Mouse (Mus musculus) testis, adult 2 months (tissue): ENCODE measurements around the gene Pak7. TPM values are rescaled to one million over a fixed set of nuclear protein-coding genes. Genes with fewer than 3 reads are reported as not detected.
"Not testable (repeated sequence)": the region's sequence is repeated elsewhere in the genome, so short reads cannot be mapped to it uniquely, and the experiment has no call there.

Experiments used
- H3K27ac ChIP-seq: fragments of 200-500 bp; 2 replicates; pipeline ENCODE4 v1.5.1; 2012; ENCODE audit warnings: low read depth, low read length; ENCODE audit not compliant: control insufficient read depth, insufficient read depth
- H3K27me3 ChIP-seq: fragments of 200-500 bp; 2 replicates; pipeline ENCODE4 v1.6.1; 2012; ENCODE audit warnings: mild to moderate bottlenecking, low read length, moderate library complexity; ENCODE audit not compliant: control insufficient read depth, insufficient read depth
- H3K36me3 ChIP-seq: fragments of 200-500 bp; 2 replicates; pipeline ENCODE4 v1.6.1; 2012; ENCODE audit warnings: mild to moderate bottlenecking, low read length; ENCODE audit not compliant: control insufficient read depth, insufficient read depth
- H3K4me1 ChIP-seq: fragments of 200-500 bp; 2 replicates; pipeline ENCODE4 v1.6.1; 2012; ENCODE audit warnings: low read length; ENCODE audit not compliant: control insufficient read depth, insufficient read depth
- H3K4me3 ChIP-seq: fragments of 200-500 bp; 2 replicates; pipeline ENCODE4 v1.5.1; 2012; ENCODE audit warnings: low read depth, mild to moderate bottlenecking, low read length, moderate library complexity, mixed read lengths; ENCODE audit not compliant: control insufficient read depth
- CTCF ChIP-seq: fragments of 200-500 bp; IDR thresholded peaks from 2 replicates; pipeline ENCODE4 v1.5.1; 2012; ENCODE audit warnings: low read depth, mild to moderate bottlenecking, inconsistent platforms, low read length, moderate library complexity; ENCODE audit not compliant: control insufficient read depth, insufficient read depth, insufficient replicate concordance
- POLR2A ChIP-seq: fragments of 200-500 bp; IDR thresholded peaks from 2 replicates; pipeline ENCODE4 v1.6.1; 2012; ENCODE audit warnings: low read depth, mild to moderate bottlenecking, inconsistent platforms, low read length, moderate library complexity; ENCODE audit not compliant: control insufficient read depth
- polyA plus RNA-seq: library from polyadenylated mRNA; depleted of rRNA; stranded (reverse); fragments of >200 nt; gene quantifications from 2 replicates; pipeline ENCODE4 v1.2.3, GENCODE M21; 2012

The Pak7 gene
- polyA plus RNA-seq, 1 experiment = 0.14 TPM

DNA sequence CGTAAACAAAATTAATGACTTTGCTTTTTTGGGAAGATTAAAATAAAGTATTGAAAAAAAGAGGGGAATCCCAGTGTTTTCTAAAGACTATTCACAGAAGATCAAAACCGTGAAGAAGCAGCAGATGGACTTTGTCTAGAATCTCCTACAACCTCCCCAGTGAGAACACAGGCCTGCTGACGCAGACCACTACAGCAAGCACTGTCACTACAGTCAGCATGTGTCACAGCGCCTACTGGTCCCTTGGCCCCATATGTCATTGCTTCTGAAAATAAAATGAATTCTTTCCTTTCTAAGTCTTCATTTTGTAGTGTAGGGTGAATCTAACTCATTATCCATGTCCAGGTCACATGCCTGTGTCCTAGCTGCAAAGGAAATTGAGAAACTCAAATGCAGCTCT, 79.0 kb downstream of the Pak7 start:
- no peak overlapping the region for H3K4me3 ChIP-seq
- TF ChIP-seq CTCF (no peak), POLR2A (no peak)
- no peaks in the 10 kb centered on the region for H3K27me3 ChIP-seq
- H3K36me3 ChIP-seq = no peaks in the 10 kb centered on the region
- no peak overlapping the region for H3K27ac ChIP-seq
- H3K4me1 ChIP-seq = no peaks in the 10 kb centered on the region

- no peak for TF ChIP-seq CTCF
- TF ChIP-seq POLR2A = no peak
- H3K36me3 ChIP-seq = no peaks in the 10 kb centered on the region
- H3K4me3 ChIP-seq = no peak overlapping the region
- H3K27ac ChIP-seq = no peak overlapping the region
- no peaks in the 10 kb centered on the region for H3K4me1 ChIP-seq
- H3K27me3 ChIP-seq = no peaks in the 10 kb centered on the region
These were observed 85.6 kb downstream of the Pak7 start for GRCm38 (mm10) chr2:136302201-136302600.

DNA sequence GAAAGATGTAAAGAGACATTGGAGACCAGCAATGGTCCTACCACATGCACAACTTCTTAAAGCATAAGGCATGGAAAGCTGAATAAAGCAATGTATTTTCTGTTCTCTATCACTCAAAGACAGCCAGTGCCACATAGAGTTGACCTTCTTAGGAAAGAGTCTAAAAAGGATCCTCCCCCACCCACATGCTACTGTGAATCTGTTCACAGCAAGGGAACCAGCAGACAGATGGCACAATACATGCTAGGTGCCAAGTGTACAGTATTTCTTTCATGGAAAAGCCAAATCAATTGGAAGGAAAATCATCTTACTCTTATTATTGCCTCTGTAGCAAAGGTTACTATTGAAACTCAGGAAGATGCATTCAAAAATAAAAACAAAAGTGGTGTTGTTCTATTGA, 86.4 kb downstream of the Pak7 start:
- Histone ChIP-seq H3K4me1 (no peaks in the 10 kb centered on the region), H3K36me3 (no peaks in the 10 kb centered on the region), H3K27ac (no peak overlapping the region), H3K27me3 (no peaks in the 10 kb centered on the region), H3K4me3 (no peak overlapping the region)
- TF ChIP-seq POLR2A = no peak
- no peak for TF ChIP-seq CTCF

GRCm38 (mm10) chr2:136297371-136297770, 90.4 kb downstream of the Pak7 start:
- no peak for TF ChIP-seq POLR2A
- no peak for TF ChIP-seq CTCF
- H3K4me1 ChIP-seq = no peaks in the 10 kb centered on the region
- no peaks in the 10 kb centered on the region for H3K36me3 ChIP-seq
- H3K27ac ChIP-seq = no peak overlapping the region
- H3K27me3 ChIP-seq = no peaks in the 10 kb centered on the region
- H3K4me3 ChIP-seq = no peak overlapping the region

DNA sequence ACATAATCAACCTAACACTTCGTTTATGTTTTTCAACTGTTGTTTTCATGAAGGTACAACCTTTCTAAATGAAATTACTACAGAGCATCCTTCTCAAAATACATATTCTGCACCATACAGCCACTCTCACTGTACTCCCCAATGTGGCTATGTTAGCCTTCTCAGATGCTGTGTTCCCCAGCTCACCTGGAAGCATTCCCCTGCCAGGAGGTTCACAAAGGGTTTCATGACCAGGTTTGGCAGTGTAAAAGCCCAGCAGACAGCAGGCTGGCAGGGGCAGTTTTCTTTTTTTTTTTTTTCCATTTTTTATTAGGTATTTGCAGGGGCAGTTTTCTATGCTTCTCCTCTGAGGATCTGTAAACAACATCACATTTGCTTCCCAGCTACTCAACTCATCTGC, 105.7 kb downstream of the Pak7 start:
- Histone ChIP-seq H3K4me3 (no peak overlapping the region), H3K36me3 (no peaks in the 10 kb centered on the region), H3K27me3 (no peaks in the 10 kb centered on the region), H3K27ac (no peak overlapping the region), H3K4me1 (no peaks in the 10 kb centered on the region)
- TF ChIP-seq POLR2A (no peak), CTCF (no peak)

GRCm38 (mm10) chr2:136241960-136242359, 145.8 kb downstream of the Pak7 start:
- not testable (repeated sequence) for H3K27ac ChIP-seq

DNA sequence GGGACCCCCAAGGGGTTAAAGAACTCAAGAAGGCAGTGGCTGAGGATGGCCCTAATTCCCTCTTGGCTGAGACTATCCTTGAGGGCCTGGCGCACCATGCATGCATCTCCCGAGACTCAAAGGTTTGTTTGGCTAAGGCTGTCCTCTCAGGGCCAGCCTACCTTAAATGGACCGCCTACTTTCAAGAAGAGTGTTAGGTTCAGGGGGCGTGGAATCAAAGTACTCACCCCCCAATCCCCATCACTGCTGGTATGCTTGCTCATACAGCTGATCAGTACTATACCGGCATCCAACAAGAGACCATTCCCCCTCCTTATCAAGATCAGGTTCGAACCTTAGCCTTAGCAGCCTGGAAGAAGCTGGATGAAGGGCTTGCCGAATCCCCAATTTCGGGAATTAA, 156.5 kb downstream of the Pak7 start:
- no peaks in the 10 kb centered on the region for H3K27me3 ChIP-seq
- H3K36me3 ChIP-seq = no peaks in the 10 kb centered on the region
- H3K27ac ChIP-seq = no peak overlapping the region
- no peak for TF ChIP-seq POLR2A
- no peak for TF ChIP-seq CTCF
- H3K4me1 ChIP-seq = no peaks in the 10 kb centered on the region
- H3K4me3 ChIP-seq = no peak overlapping the region

More at GRCm38 (mm10) chr2:136241960-136242359, 145.8 kb downstream of the Pak7 start:
- H3K4me3 ChIP-seq, H3K4me1 ChIP-seq, H3K27me3 ChIP-seq, H3K36me3 ChIP-seq: not testable (repeated sequence)

DNA sequence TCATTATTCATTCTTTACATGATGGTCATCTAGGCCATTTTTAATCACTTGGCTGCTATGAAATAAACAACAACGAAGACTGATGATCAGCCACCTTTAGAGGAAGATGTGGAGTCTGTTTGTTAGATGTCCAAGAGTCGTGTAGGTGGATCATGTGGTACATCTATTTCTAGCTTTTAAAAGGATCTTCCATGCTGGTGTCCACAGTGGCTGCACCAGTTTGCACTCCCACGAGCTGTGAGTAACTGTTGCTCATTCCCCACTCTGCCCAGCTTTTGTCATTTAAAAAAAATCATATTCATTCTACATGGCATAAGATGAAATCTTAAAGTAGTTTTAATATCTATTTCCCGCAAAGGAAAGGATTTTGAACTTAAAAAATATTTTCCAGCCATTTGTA, 183.7 kb downstream of the Pak7 start:
- Histone ChIP-seq H3K27me3 (no peaks in the 10 kb centered on the region), H3K36me3 (no peaks in the 10 kb centered on the region), H3K4me3 (no peak overlapping the region), H3K27ac (no peak overlapping the region), H3K4me1 (no peaks in the 10 kb centered on the region)
- TF ChIP-seq CTCF (no peak), POLR2A (no peak)
